Mouse (Mus musculus) intestine, embryonic 16.5 days (tissue): ENCODE results near the gene Cxcl13. TPM values are rescaled to one million over a fixed set of nuclear protein-coding genes. Genes with fewer than 3 reads are reported as not detected.
A peak's percentile ranks its signal among the peaks of the same experiment; 100 is the strongest.
"Not testable (repeated sequence)": the region's sequence is repeated elsewhere in the genome, so short reads cannot be mapped to it uniquely, and the experiment has no call there.

Experiments
- ATAC-seq: fragments of 200-750 bp; cut with Nextera tagmentation; 2 replicates; pipeline ENCODE4 v1.8.0; 2017; ENCODE audit warnings: moderate TSS enrichment, moderate library complexity
- H3K27ac ChIP-seq: fragments of 300-500 bp; sonication (generic); 2 replicates; pipeline ENCODE4 v1.5.1; 2014; ENCODE audit warnings: mild to moderate bottlenecking, low read length
- H3K27me3 ChIP-seq: fragments of 300-500 bp; sonication (generic); replicated peaks from 2 replicates; pipeline ENCODE4 v1.6.1; 2014; ENCODE audit warnings: low read length, control low read depth, mixed read lengths; ENCODE audit not compliant: control insufficient read depth, insufficient read depth
- H3K36me3 ChIP-seq: fragments of 300-500 bp; sonication (generic); 2 replicates; pipeline ENCODE4 v1.6.1; 2014; ENCODE audit warnings: low read length, control low read depth; ENCODE audit not compliant: control insufficient read depth, insufficient read depth
- H3K4me1 ChIP-seq: fragments of 300-500 bp; sonication (generic); 2 replicates; pipeline ENCODE4 v1.6.1; 2014; ENCODE audit warnings: low read length, control low read depth, mixed read lengths; ENCODE audit not compliant: control insufficient read depth, insufficient read depth
- H3K4me2 ChIP-seq: fragments of 300-500 bp; sonication (generic); 2 replicates; pipeline ENCODE4 v1.6.1; 2014; ENCODE audit warnings: low read depth, low read length, control low read depth
- H3K4me3 ChIP-seq: fragments of 300-500 bp; sonication (generic); 2 replicates; pipeline ENCODE4 v1.5.1; 2014; ENCODE audit warnings: mild to moderate bottlenecking, low read length
- H3K9ac ChIP-seq: fragments of 300-500 bp; sonication (generic); 2 replicates; pipeline ENCODE4 v1.6.1; 2014; ENCODE audit warnings: low read depth, low read length
- H3K9me3 ChIP-seq: fragments of 300-500 bp; sonication (generic); 2 replicates; pipeline ENCODE4 v1.6.1; 2016; ENCODE audit warnings: low read length, control low read depth; ENCODE audit not compliant: control insufficient read depth
- WGBS: fragments of 180-500 bp; shearing (Covaris S2); extraction: QIAGEN DNeasy Blood & Tissue Kit; methylation state at CpG from one replicate; pipeline ENCODE4 v1.1.7; 2014; 5-methylcytosine and 5-hydroxymethylcytosine counted together
- polyA plus RNA-seq: library from polyadenylated mRNA; unstranded; fragments of >200 nt; fragmentation: Nextera tagmentation; extraction: Ambion mirVana; gene quantifications from 2 replicates; pipeline ENCODE4 v1.2.1, GENCODE M21; 2015

The Cxcl13 gene
- polyA plus RNA-seq, 1 experiment from 2014 or later = 72.3 TPM

DNA sequence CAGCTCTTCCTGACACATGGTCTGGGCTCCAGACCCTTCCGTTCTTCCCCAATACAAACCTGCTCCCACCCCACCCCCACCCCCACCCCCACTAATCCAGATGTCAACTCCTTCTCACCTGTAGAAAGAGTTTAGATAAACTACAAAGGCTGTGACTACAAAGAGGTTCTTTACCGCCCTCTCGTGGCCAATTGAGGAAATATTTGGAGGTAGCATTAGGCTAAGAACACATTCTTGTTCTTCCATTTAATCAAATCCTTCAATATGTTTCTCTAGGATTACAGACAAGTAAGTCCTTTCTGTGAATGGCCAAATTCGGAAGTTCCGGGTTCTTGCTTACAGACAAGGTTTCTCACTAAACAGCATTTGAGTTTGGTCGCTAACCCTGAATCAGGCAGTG lies 14.1 kb downstream of the Cxcl13 start:
- Histone ChIP-seq H3K27ac (no peak overlapping the region), H3K36me3 (no peaks in the 10 kb centered on the region), H3K27me3 (no peaks in the 10 kb centered on the region; the same call in 1 of the 2 replicates), H3K4me2 (no peak overlapping the region), H3K4me1 (no peaks in the 10 kb centered on the region), H3K9me3 (no peaks in the 10 kb centered on the region), H3K9ac (no peak overlapping the region), H3K4me3 (no peak overlapping the region)
- WGBS = 37% methylated on average over 6 of the region's 6 CpGs
- no peak for ATAC-seq

DNA sequence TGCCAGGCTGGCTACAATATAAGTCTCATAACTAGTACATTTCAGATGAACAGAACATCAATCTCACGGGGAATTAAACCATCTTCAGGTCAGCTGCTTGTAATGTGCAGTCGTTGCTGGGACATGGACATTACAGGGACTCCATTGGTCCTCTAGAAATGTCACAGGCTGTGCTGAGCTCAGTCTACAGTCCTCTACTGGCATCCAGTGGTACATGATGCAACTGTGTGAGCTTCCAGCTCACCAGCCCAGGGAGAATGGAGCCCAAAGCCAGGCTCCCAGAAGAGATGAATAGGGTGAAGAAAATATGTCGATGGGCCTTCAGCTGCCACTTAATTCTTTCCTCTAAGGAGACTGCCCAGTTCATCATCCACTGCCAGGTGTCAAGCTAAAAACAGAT lies 15.5 kb downstream of the Cxcl13 start:
- no peak overlapping the region for H3K4me2 ChIP-seq
- H3K27ac ChIP-seq = no peak overlapping the region
- H3K27me3 ChIP-seq = no peaks in the 10 kb centered on the region; the same call in 1 of the 2 replicates
- WGBS = 76% methylated on average over 3 of the region's 3 CpGs
- no peak overlapping the region for H3K4me3 ChIP-seq
- H3K4me1 ChIP-seq = no peaks in the 10 kb centered on the region
- no peaks in the 10 kb centered on the region for H3K9me3 ChIP-seq
- H3K36me3 ChIP-seq = no peaks in the 10 kb centered on the region
- H3K9ac ChIP-seq = no peak overlapping the region
- no peak for ATAC-seq

DNA sequence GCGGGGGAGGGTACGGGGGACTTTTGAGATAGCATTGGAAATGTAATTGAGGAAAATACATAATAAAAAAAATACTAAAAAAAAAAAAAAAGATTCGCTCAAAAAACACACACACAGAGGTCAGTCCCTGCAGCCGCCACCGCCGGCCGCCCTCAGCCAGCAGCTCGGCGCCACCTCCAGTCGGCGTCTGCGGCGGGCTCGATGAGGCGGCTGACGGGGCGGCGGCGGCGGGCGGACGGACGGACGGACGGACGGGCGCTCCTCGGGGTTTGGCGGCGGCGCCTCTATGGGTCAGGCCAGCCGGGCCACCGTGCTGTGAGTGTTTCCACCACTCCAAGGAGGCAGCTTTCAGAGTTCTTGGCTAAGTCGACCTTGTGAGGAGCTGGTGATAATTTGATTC lies 17.1 kb downstream of the Cxcl13 start:
- 34% methylated on average over 34 of the region's 34 CpGs for WGBS
- not testable (repeated sequence) for H3K4me1 ChIP-seq, H3K4me3 ChIP-seq, H3K27me3 ChIP-seq, ATAC-seq, H3K9me3 ChIP-seq, H3K9ac ChIP-seq, H3K36me3 ChIP-seq, H3K27ac ChIP-seq
- H3K4me2 ChIP-seq = peak overlapping the region; percentile 32; the same call in 1 of the 2 replicates

DNA sequence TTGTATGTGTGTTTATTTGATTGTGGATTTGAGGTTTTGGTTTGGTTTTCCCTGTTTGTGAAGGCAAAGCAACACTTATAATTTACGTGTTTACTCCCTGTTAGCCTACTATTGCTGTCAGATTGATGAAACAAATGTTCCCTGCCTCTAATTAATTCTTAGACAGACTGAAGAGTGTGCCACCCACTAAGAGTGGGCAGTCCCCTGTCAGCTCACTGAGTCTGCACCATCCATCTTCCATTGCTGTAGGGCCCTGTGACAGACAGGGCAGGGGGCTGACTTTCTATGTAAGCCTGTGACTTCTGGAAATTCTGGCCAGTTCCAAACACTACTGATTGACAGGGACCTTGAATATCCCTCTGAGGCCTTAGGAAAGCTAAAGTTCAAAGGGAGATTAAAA lies 19.5 kb downstream of the Cxcl13 start:
- Histone ChIP-seq H3K9me3 (no peaks in the 10 kb centered on the region), H3K27me3 (no peaks in the 10 kb centered on the region; the same call in 1 of the 2 replicates), H3K4me3 (no peak overlapping the region), H3K27ac (no peak overlapping the region), H3K4me2 (no peak overlapping the region), H3K9ac (no peak overlapping the region), H3K4me1 (no peaks in the 10 kb centered on the region), H3K36me3 (no peaks in the 10 kb centered on the region)
- WGBS = 67% methylated on average over 1 of the region's 1 CpGs
- ATAC-seq = no peak

DNA sequence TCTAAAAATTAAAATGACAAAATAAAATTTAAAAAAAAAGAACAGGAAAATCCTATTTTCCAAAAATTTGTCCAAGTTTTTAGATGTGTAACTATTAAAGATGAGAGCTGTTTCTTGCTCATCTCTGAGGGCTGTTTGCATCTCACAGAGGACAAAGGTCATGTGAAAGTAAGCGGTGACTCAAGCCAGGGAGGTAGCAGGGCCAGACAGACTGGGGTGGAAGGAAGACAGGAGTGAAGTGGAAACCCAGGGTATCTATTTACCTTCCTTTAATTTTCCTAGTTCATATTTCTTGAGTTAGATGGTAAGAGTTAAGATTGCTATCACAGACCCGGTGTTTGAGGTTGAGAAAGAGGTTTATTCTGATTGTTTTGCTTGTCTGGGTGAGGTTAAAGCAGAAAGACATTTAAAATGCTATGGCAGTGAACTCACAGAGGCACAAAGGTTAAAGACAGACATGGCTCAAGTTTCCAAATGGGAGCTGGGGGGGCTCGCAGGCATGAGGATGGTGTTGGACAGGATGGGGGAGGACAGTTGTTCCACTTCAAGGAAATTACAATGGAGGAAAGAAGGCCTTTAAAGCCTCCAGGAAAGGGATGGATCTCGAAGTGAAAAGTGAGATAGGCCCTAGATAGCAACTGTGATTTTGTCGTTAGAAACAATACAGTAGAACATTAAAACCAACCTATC lies 27.2 kb downstream of the Cxcl13 start:
- H3K4me3 ChIP-seq = no peak overlapping the region
- no peak overlapping the region for H3K4me2 ChIP-seq
- no peaks in the 10 kb centered on the region for H3K27me3 ChIP-seq
- no peak for ATAC-seq
- H3K4me1 ChIP-seq = no peaks in the 10 kb centered on the region
- H3K9ac ChIP-seq = no peak overlapping the region
- no peaks in the 10 kb centered on the region for H3K9me3 ChIP-seq
- H3K36me3 ChIP-seq = no peaks in the 10 kb centered on the region
- 59% methylated on average over 5 of the region's 5 CpGs for WGBS
- H3K27ac ChIP-seq = no peak overlapping the region

DNA sequence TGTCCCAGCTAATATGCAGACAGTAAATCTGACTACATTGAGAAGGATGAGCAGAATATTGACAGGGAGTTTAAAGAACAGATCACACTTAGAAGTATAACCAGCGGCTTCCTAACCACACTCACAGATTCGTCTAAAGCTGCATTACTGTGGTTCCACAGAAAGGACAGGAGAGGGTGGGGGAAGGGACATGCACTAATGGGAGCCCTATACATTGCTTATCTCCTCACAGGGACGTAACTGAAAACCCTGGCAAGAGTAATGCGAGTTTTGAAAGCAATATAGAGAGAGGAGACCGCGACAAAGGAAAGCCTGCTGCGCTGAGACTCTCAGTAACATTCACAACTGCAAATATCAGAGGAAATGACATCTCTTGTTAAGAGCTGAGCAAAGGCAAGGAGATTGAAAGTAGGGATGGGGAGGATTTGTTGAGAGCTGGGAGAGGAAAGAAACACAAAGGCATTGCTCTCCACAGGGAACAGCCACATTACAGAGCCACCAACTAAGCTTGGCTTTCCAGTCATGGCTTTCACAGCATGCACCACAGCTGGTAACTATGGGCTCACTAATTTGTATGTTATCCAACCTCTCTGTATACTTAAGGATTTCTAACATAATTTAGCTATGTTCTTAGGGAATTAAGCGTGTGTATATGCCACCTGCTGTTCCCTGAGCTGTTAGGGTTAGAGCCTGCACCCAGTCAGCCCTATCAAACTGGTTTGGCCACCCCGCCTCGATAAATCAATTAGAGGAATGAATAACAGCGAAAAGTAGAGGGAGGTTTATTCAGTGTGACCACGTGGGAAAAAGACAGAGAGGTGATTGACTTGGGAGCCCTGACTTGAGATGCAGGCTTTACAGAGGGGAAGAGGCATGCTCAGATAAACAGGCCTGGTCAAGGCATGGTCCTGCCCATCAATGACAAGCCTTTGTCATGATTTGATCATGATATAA lies 34.9 kb downstream of the Cxcl13 start:
- H3K4me1 ChIP-seq = no peaks in the 10 kb centered on the region
- no peak overlapping the region for H3K9ac ChIP-seq
- peak; percentile 69 for ATAC-seq
- no peak overlapping the region for H3K27ac ChIP-seq
- H3K36me3 ChIP-seq = no peaks in the 10 kb centered on the region
- no peaks in the 10 kb centered on the region for H3K9me3 ChIP-seq
- H3K27me3 ChIP-seq = no peaks in the 10 kb centered on the region
- H3K4me2 ChIP-seq = no peak overlapping the region
- 19% methylated on average over 12 of the region's 12 CpGs for WGBS
- H3K4me3 ChIP-seq = no peak overlapping the region

DNA sequence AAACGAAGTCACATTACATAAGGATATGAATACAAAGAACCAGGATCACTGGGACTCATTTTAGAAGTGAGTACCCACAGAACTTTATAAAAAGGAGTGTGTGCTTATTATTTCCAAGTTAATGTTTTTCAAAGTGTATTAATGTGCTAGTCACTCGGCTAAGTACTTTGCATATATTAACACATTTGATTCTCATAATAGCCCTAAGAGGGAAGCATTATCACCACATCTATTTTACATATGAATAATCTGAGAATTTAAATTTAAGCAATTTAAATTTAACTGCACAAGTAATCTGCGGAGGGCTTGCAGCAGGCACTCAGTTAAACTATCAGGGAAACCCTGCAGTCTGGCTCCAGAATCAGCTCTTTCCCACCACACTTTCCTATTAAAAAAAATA lies 40.5 kb downstream of the Cxcl13 start:
- H3K9ac ChIP-seq = no peak overlapping the region
- 83% methylated on average over 3 of the region's 3 CpGs for WGBS
- H3K27me3 ChIP-seq = no peaks in the 10 kb centered on the region
- no peak for ATAC-seq
- no peaks in the 10 kb centered on the region for H3K9me3 ChIP-seq
- H3K36me3 ChIP-seq = no peaks in the 10 kb centered on the region
- H3K4me1 ChIP-seq = no peaks in the 10 kb centered on the region
- no peak overlapping the region for H3K4me2 ChIP-seq
- H3K4me3 ChIP-seq = no peak overlapping the region
- no peak overlapping the region for H3K27ac ChIP-seq

DNA sequence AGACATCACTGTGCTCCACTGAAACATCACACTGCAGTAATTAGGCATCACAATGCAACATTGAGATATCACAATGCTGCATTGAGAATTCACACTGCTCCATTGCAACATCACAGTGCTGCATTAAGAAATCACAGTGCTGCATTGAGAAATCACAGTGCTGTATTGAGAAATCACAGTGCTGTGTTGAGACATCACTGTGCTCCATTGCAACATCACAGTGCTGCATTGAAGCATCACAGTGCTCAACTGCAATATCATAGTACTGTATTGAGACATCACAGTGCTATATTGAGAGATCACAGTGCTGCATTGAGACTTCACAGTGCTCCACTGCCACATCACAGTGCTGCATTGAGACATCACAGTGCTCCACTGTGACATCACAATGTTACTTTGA lies 46.6 kb downstream of the Cxcl13 start:
- H3K27ac ChIP-seq = no peak overlapping the region
- no peak overlapping the region for H3K4me3 ChIP-seq
- no peak for ATAC-seq
- no peaks in the 10 kb centered on the region for H3K36me3 ChIP-seq
- no peak overlapping the region for H3K9ac ChIP-seq
- no peaks in the 10 kb centered on the region for H3K4me1 ChIP-seq
- H3K27me3 ChIP-seq = no peaks in the 10 kb centered on the region
- H3K9me3 ChIP-seq = no peaks in the 10 kb centered on the region
- no peak overlapping the region for H3K4me2 ChIP-seq

DNA sequence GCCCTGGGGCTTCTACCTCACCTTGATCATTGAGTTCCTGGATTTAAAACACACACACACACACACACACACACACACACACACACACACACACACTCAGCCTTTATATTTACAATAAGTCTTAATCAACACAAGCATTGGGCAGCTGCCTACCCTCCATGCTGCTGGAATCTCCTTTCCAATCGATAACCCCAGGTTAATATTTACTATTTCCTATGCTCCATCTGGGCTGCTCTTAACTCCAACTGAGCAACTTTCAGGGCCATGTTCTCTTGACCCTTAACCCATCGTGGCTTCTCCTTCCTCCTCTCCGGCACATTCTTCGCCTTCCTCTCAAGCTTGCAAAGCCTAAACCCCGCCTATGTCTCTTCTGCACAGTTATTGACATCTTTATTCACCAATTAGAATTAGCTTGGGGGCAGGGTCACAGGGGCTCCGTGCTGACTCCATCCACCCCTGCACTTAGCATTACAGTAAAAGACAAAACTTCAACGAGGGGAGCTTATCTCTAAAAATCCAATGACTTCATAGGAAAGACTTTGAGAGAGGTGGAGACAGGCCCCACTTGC lies 51.6 kb downstream of the Cxcl13 start:
- no peaks in the 10 kb centered on the region for H3K36me3 ChIP-seq
- no peak overlapping the region for H3K4me3 ChIP-seq
- no peak overlapping the region for H3K9ac ChIP-seq
- H3K9me3 ChIP-seq = no peaks in the 10 kb centered on the region
- H3K4me2 ChIP-seq = no peak overlapping the region
- H3K4me1 ChIP-seq = no peaks in the 10 kb centered on the region
- H3K27me3 ChIP-seq = no peaks in the 10 kb centered on the region
- no peak overlapping the region for H3K27ac ChIP-seq
- ATAC-seq = peak; percentile 69
- WGBS = 59% methylated on average over 7 of the region's 7 CpGs
